Mouse (Mus musculus) adrenal gland, postnatal 36 days (tissue): ENCODE results near the gene Foxj1. TPM values are rescaled to one million over a fixed set of nuclear protein-coding genes. Genes with fewer than 3 reads are reported as not detected.

Experiments
- DNase-seq, 2 experiments: peaks; one replicate each; pipeline ENCODE4 v3.0.0; 2021; ENCODE audit warnings: mixed read lengths in 1 of 2
- total RNA-seq, 2 experiments: library from RNA; stranded (reverse); gene quantifications; 2 replicates each; pipeline ENCODE4 v1.2.3; 2021

The Foxj1 gene
- total RNA-seq, 2 experiments from 2014 or later, result 0.10 TPM; not detected in 1

GRCm38 (mm10) chr11:116342069-116342791 is 7.0 kb upstream of the Foxj1 start:
- no peak for DNase-seq

GRCm38 (mm10) chr11:116337531-116337930 is 2.3 kb upstream of the Foxj1 start:
- DNase-seq, result no peak

- no peak for DNase-seq
Measured at GRCm38 (mm10) chr11:116337000-116337399, 1.8 kb upstream of the Foxj1 start.

GRCm38 (mm10) chr11:116336393-116336792 is 1.2 kb upstream of the Foxj1 start:
- no peak for DNase-seq

GRCm38 (mm10) chr11:116334417-116334782 is 799 bp downstream of the Foxj1 start:
- no peak for DNase-seq

- no peak for DNase-seq
Measured at GRCm38 (mm10) chr11:116333526-116334416, 1.4 kb downstream of the Foxj1 start.

- no peak for DNase-seq
Measured at GRCm38 (mm10) chr11:116332983-116333270, 2.3 kb downstream of the Foxj1 start.

GRCm38 (mm10) chr11:116332232-116332982 is 2.8 kb downstream of the Foxj1 start:
- peak in 1 of 2 experiments; percentile 44 for DNase-seq

GRCm38 (mm10) chr11:116330211-116330518 is 5.0 kb downstream of the Foxj1 start:
- no peak for DNase-seq

- no peak for DNase-seq
Measured at GRCm38 (mm10) chr11:116329314-116330210, 5.6 kb downstream of the Foxj1 start.

GRCm38 (mm10) chr11:116326963-116327603 is 8.1 kb downstream of the Foxj1 start:
- no peak for DNase-seq

GRCm38 (mm10) chr11:116318719-116319659 is 16.2 kb downstream of the Foxj1 start:
- peak; percentile 91 to 95 for DNase-seq

GRCm38 (mm10) chr11:116312359-116312758 is 22.8 kb downstream of the Foxj1 start:
- no peak for DNase-seq

- no peak for DNase-seq
Measured at GRCm38 (mm10) chr11:116311169-116311568, 24.0 kb downstream of the Foxj1 start.

GRCm38 (mm10) chr11:116309601-116310000 is 25.6 kb downstream of the Foxj1 start:
- DNase-seq, result no peak

- DNase-seq, result no peak
Measured at GRCm38 (mm10) chr11:116307762-116308531, 27.3 kb downstream of the Foxj1 start.

- DNase-seq, result no peak
Measured at GRCm38 (mm10) chr11:116307019-116307725, 28.0 kb downstream of the Foxj1 start, which contains the start of gene Exoc7. Gene Exoc7 (minus strand): TSS chr11:116307233.
